Mouse (Mus musculus) lung, embryonic 14.5 days (tissue): ENCODE measurements around the gene Plaur. TPM values are rescaled to one million over a fixed set of nuclear protein-coding genes. Genes with fewer than 3 reads are reported as not detected.
"Not testable (repeated sequence)": the region's sequence is repeated elsewhere in the genome, so short reads cannot be mapped to it uniquely, and the experiment has no call there.

Experiments
- ATAC-seq: fragments of 200-750 bp; cut with Nextera tagmentation; 2 replicates; pipeline ENCODE4 v1.8.0; 2017; ENCODE audit warnings: mild to moderate bottlenecking, moderate TSS enrichment, moderate library complexity; ENCODE audit not compliant: insufficient read depth
- DNase-seq: peaks from one replicate; pipeline ENCODE4 v3.0.0-alpha.2; 2015
- H3K27ac ChIP-seq: fragments of 300-500 bp; sonication (generic); 2 replicates; pipeline ENCODE4 v1.5.1; 2014; ENCODE audit warnings: low read depth, mild to moderate bottlenecking, moderate library complexity
- H3K27me3 ChIP-seq: fragments of 300-500 bp; sonication (generic); 2 replicates; pipeline ENCODE4 v1.6.1; 2014; ENCODE audit warnings: low read length, control low read depth; ENCODE audit not compliant: insufficient read depth
- H3K36me3 ChIP-seq: fragments of 300-500 bp; sonication (generic); 2 replicates; pipeline ENCODE4 v1.6.1; 2014; ENCODE audit warnings: control low read depth; ENCODE audit not compliant: insufficient read depth
- H3K4me1 ChIP-seq: fragments of 300-500 bp; sonication (generic); 2 replicates; pipeline ENCODE4 v1.6.1; 2014; ENCODE audit warnings: antibody characterized with exemption, control low read depth; ENCODE audit not compliant: insufficient read depth
- H3K4me2 ChIP-seq: fragments of 300-500 bp; sonication (generic); 2 replicates; pipeline ENCODE4 v1.6.1; 2014; ENCODE audit warnings: mild to moderate bottlenecking
- H3K4me3 ChIP-seq: fragments of 300-500 bp; sonication (generic); 2 replicates; pipeline ENCODE4 v1.5.1; 2014; ENCODE audit warnings: low read depth, low read length
- H3K9ac ChIP-seq: fragments of 300-500 bp; sonication (generic); 2 replicates; pipeline ENCODE4 v1.6.1; 2014
- H3K9me3 ChIP-seq: fragments of 300-500 bp; sonication (generic); 2 replicates; pipeline ENCODE4 v1.6.1; 2016; ENCODE audit warnings: low read depth, low read length, control low read depth
- CTCF ChIP-seq: IDR thresholded peaks from 2 replicates; pipeline ENCODE4 v1.5.1; 2016; ENCODE audit warnings: antibody characterized with exemption, low read depth
- WGBS: fragments of 180-500 bp; shearing (Covaris S2); extraction: QIAGEN DNeasy Blood & Tissue Kit; methylation state at CpG from one replicate; pipeline ENCODE4 v1.1.7; 2014; 5-methylcytosine and 5-hydroxymethylcytosine counted together
- polyA plus RNA-seq: library from polyadenylated mRNA; unstranded; fragments of >200 nt; fragmentation: Nextera tagmentation; extraction: Ambion mirVana; gene quantifications from 2 replicates; pipeline ENCODE4 v1.2.1, GENCODE M21; 2014

The Plaur gene
- polyA plus RNA-seq, 1 experiment from 2014 or later, result 18.1 TPM

- WGBS, result 1% methylated on average over 20 of the region's 20 CpGs
Measured at GRCm38 (mm10) chr7:24507726-24508114, 45.4 kb downstream of the Plaur start.

GRCm38 (mm10) chr7:24512355-24512754, 50.1 kb downstream of the Plaur start, which contains the start of gene AC161166.1:
TSS of gene AC161166.1 (minus strand) at chr7:24512455.
- DNase-seq (no peak), ATAC-seq (no peak)
- Histone ChIP-seq H3K36me3 (peaks cover 34% of the 10 kb centered on the region; the same call in 1 of the 2 replicates), H3K4me2 (no peak within 1 kb of the TSS), H3K4me1 (0 out of 2 replicates have a peak, but pooled peaks cover 3% of the 10 kb centered on the region), H3K27me3 (no peaks in the 10 kb centered on the region), H3K9me3 (no peaks in the 10 kb centered on the region), H3K27ac (no peak within 1 kb of the TSS), H3K9ac (no peak within 1 kb of the TSS), H3K4me3 (no peak within 1 kb of the TSS)
- 92% methylated on average over 7 of the region's 7 CpGs for WGBS
- TF ChIP-seq CTCF, result no peak

More at GRCm38 (mm10) chr7:24507726-24508114, 45.4 kb downstream of the Plaur start:
- Histone ChIP-seq H3K4me1 (peaks cover 8% of the 10 kb centered on the region; the same call in 1 of the 2 replicates), H3K27ac (peak overlapping the region; percentile 99), H3K4me3 (peak overlapping the region; percentile 78), H3K9ac (peak overlapping the region; percentile 97), H3K27me3 (peaks cover 5% of the 10 kb centered on the region; the same call in 1 of the 2 replicates), H3K36me3 (peaks cover 17% of the 10 kb centered on the region; the same call in 1 of the 2 replicates), H3K4me2 (peak overlapping the region; percentile 89), H3K9me3 (no peaks in the 10 kb centered on the region)
- ATAC-seq (peak; percentile 9; the same call in 1 of the 2 replicates), DNase-seq (no peak)
- TF ChIP-seq CTCF, result no peak

- WGBS, result 65% methylated on average over 8 of the region's 8 CpGs
- H3K36me3 ChIP-seq, result peaks cover 26% of the 10 kb centered on the region; the same call in 1 of the 2 replicates
- H3K27me3 ChIP-seq, H3K4me2 ChIP-seq, DNase-seq, H3K4me3 ChIP-seq, ATAC-seq, H3K9me3 ChIP-seq, H3K9ac ChIP-seq, H3K27ac ChIP-seq, H3K4me1 ChIP-seq: not testable (repeated sequence)
Measured at GRCm38 (mm10) chr7:24516319-24516718, 54.0 kb downstream of the Plaur start.

GRCm38 (mm10) chr7:24517077-24517476, 54.8 kb downstream of the Plaur start:
- whole genome bisulfite sequencing, result 55% methylated on average over 5 of the region's 5 CpGs
- Histone ChIP-seq H3K27ac (no peak overlapping the region), H3K4me3 (no peak overlapping the region), H3K9ac (no peak overlapping the region), H3K9me3 (no peaks in the 10 kb centered on the region), H3K4me2 (no peak overlapping the region), H3K4me1 (no peaks in the 10 kb centered on the region), H3K27me3 (no peaks in the 10 kb centered on the region), H3K36me3 (peaks cover 19% of the 10 kb centered on the region; the same call in 1 of the 2 replicates)
- no peak for ATAC-seq
- no peak for TF ChIP-seq CTCF
- no peak for DNase-seq

- DNase-seq (no peak), ATAC-seq (no peak)
- TF ChIP-seq CTCF, result no peak
- H3K4me3 ChIP-seq, result no peak overlapping the region
- no peak overlapping the region for H3K9ac ChIP-seq
- no peaks in the 10 kb centered on the region for H3K27me3 ChIP-seq
- peaks cover 16% of the 10 kb centered on the region; the same call in 1 of the 2 replicates for H3K36me3 ChIP-seq
- no peaks in the 10 kb centered on the region for H3K4me1 ChIP-seq
- WGBS, result 58% methylated on average over 6 of the region's 6 CpGs
- no peaks in the 10 kb centered on the region for H3K9me3 ChIP-seq
- H3K27ac ChIP-seq, result no peak overlapping the region
- no peak overlapping the region for H3K4me2 ChIP-seq
Measured at GRCm38 (mm10) chr7:24517654-24518053, 55.4 kb downstream of the Plaur start.

GRCm38 (mm10) chr7:24519130-24519529, 56.8 kb downstream of the Plaur start:
- H3K4me2 ChIP-seq, result no peak overlapping the region
- ATAC-seq (no peak), DNase-seq (no peak)
- no peak for TF ChIP-seq CTCF
- WGBS, result 60% methylated on average over 3 of the region's 3 CpGs
- no peaks in the 10 kb centered on the region for H3K4me1 ChIP-seq
- H3K36me3 ChIP-seq, result peaks cover 16% of the 10 kb centered on the region; the same call in 1 of the 2 replicates
- no peak overlapping the region for H3K9ac ChIP-seq
- H3K4me3 ChIP-seq, result no peak overlapping the region
- H3K27me3 ChIP-seq, result no peaks in the 10 kb centered on the region
- no peak overlapping the region for H3K27ac ChIP-seq
- no peaks in the 10 kb centered on the region for H3K9me3 ChIP-seq

- H3K36me3 ChIP-seq, H3K27ac ChIP-seq, H3K4me1 ChIP-seq, H3K9me3 ChIP-seq, H3K4me2 ChIP-seq, H3K4me3 ChIP-seq, H3K27me3 ChIP-seq, H3K9ac ChIP-seq, DNase-seq, ATAC-seq: not testable (repeated sequence)
- 89% methylated on average over 10 of the region's 10 CpGs for WGBS
Measured at GRCm38 (mm10) chr7:24520054-24520453, 57.8 kb downstream of the Plaur start.
